Mouse (Mus musculus) small intestine, adult 2 months (tissue): ENCODE data around the gene Tmem209.

ENCODE experiments used
- CTCF ChIP-seq: fragments of 200-500 bp; IDR thresholded peaks from 2 replicates; pipeline ENCODE4 v1.5.1; 2012; ENCODE audit warnings: low read depth, mild to moderate bottlenecking, control low read depth, inconsistent platforms, low read length, moderate library complexity, mixed read lengths; ENCODE audit not compliant: insufficient replicate concordance, insufficient read length; ENCODE audit errors: extremely low read depth
- POLR2A ChIP-seq: fragments of 200-500 bp; IDR thresholded peaks from 2 replicates; pipeline ENCODE4 v1.6.1; 2012; ENCODE audit warnings: low read depth, mild to moderate bottlenecking, control low read depth, inconsistent platforms, low read length, moderate library complexity

- TF ChIP-seq CTCF = no peak
- no peak for TF ChIP-seq POLR2A
Measured at GRCm38 (mm10) chr6:30499049-30499448, 10.5 kb downstream of the Tmem209 start.
